Mouse (Mus musculus) hindbrain, embryonic 16.5 days (tissue): ENCODE measurements around the gene Tle6. TPM values are rescaled to one million over a fixed set of nuclear protein-coding genes. Genes with fewer than 3 reads are reported as not detected.
"Not testable (repeated sequence)": the region's sequence is repeated elsewhere in the genome, so short reads cannot be mapped to it uniquely, and the experiment has no call there.

Source experiments
- ATAC-seq: fragments of 200-750 bp; cut with Nextera tagmentation; 2 replicates; pipeline ENCODE4 v1.8.0; 2017; ENCODE audit warnings: moderate TSS enrichment, moderate library complexity
- H3K27ac ChIP-seq: fragments of 300-500 bp; sonication (generic); 2 replicates; pipeline ENCODE4 v1.5.1; 2014; ENCODE audit warnings: low read depth, mild to moderate bottlenecking, control low read depth, low read length, moderate library complexity
- H3K27me3 ChIP-seq: fragments of 300-500 bp; sonication (generic); replicated peaks from 2 replicates; pipeline ENCODE4 v1.6.1; 2014; ENCODE audit warnings: low read length; ENCODE audit not compliant: control insufficient read depth, insufficient read depth
- H3K36me3 ChIP-seq: fragments of 300-500 bp; sonication (generic); 2 replicates; pipeline ENCODE4 v1.6.1; 2014; ENCODE audit warnings: mild to moderate bottlenecking, low read length, moderate library complexity, mixed read lengths; ENCODE audit not compliant: control insufficient read depth, insufficient read depth
- H3K4me1 ChIP-seq: fragments of 300-500 bp; sonication (generic); 2 replicates; pipeline ENCODE4 v1.6.1; 2014; ENCODE audit warnings: low read depth, low read length; ENCODE audit not compliant: control insufficient read depth, insufficient read depth
- H3K4me2 ChIP-seq: fragments of 300-500 bp; sonication (generic); 2 replicates; pipeline ENCODE4 v1.6.1; 2014; ENCODE audit warnings: mild to moderate bottlenecking, low read length, control low read depth, moderate library complexity
- H3K4me3 ChIP-seq: fragments of 300-500 bp; sonication (generic); 2 replicates; pipeline ENCODE4 v1.5.1; 2014; ENCODE audit warnings: mild to moderate bottlenecking, low read length, control low read depth, moderate library complexity
- H3K9ac ChIP-seq: fragments of 300-500 bp; sonication (generic); 2 replicates; pipeline ENCODE4 v1.6.1; 2014; ENCODE audit warnings: low read depth, mild to moderate bottlenecking, control low read depth, low read length, moderate library complexity
- H3K9me3 ChIP-seq: fragments of 300-500 bp; sonication (generic); 2 replicates; pipeline ENCODE4 v1.6.1; 2014; ENCODE audit warnings: mild to moderate bottlenecking, low read length, moderate library complexity; ENCODE audit not compliant: control insufficient read depth
- WGBS: fragments of 180-500 bp; shearing (Covaris S2); extraction: QIAGEN DNeasy Blood & Tissue Kit; methylation state at CpG from one replicate; pipeline ENCODE4 v1.1.7; 2014; 5-methylcytosine and 5-hydroxymethylcytosine counted together
- polyA plus RNA-seq: library from polyadenylated mRNA; unstranded; fragments of >200 nt; fragmentation: Nextera tagmentation; extraction: Ambion mirVana; gene quantifications from 2 replicates; pipeline ENCODE4 v1.2.1, GENCODE M21; 2015

Tle6 gene
- polyA plus RNA-seq, 1 experiment from 2014 or later: 9.0 TPM

DNA sequence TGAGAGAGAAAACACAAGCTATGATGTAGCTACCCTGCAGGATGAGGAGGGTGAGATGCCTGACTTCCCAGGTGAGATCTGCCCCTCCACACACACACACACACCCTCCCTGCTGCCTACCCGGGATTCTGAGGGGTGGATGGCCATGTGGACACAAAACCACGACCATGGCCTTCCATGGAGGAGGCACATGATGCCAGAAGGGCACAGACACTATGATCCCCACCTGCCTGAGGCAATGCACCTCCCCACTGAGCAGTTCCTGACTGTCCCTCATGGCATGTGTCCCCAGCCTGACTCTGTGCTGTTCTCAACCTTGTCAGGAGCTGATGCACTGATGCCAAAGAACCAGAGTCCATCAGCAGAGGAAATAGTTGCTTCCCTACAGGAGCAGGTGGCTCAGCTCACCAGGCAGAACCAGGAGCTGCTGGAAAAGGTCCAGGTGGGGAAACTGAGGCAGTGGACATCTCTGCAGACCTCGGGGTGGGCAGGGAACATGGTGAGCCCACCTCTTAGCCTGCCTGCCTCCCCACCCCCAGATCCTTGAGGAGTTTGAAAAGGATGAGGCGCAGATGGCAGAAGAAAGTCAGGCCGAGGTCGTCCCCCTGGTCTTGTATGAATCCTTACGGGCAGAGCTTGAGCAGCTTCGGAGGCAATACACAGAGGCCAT lies 41.2 kb upstream of the Tle6 start:
- H3K27ac ChIP-seq: no peak overlapping the region

DNA sequence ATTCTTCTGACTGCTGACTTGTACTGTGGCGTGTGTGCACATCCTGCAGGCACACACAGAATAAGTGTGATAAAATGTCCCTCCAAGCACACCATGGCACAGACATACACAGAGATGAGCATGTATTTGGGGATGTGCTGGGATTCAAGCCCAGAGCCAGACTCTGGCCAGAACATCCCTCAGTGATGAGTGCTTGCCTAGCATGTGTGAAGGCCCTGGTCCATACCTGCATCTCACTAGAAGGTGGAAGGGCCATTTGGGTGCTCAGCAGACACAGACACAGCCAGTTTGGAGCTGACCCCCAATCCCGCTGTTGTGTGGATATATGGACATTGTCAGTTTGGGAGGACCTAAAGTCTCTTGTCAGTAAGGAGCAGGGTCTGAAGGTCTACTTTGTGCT lies 40.7 kb upstream of the Tle6 start:
- Histone ChIP-seq H3K27me3 (no peaks in the 10 kb centered on the region), H3K9ac (no peak overlapping the region), H3K4me1 (peaks cover 24% of the 10 kb centered on the region), H3K36me3 (no peaks in the 10 kb centered on the region), H3K27ac (no peak overlapping the region), H3K4me3 (no peak overlapping the region), H3K9me3 (no peaks in the 10 kb centered on the region), H3K4me2 (no peak overlapping the region; the same call in none of the 2 replicates)
- 85% methylated on average over 2 of the region's 2 CpGs for WGBS
- no peak for ATAC-seq

More for the DNA sequence above, 41.2 kb upstream of the Tle6 start:
- peak overlapping the region; percentile 95 for H3K9ac ChIP-seq
- no peaks in the 10 kb centered on the region for H3K36me3 ChIP-seq
- WGBS: 75% methylated on average over 8 of the region's 8 CpGs
- H3K4me1 ChIP-seq: peaks cover 24% of the 10 kb centered on the region
- ATAC-seq: no peak
- H3K9me3 ChIP-seq: no peaks in the 10 kb centered on the region
- peak overlapping the region; percentile 75 for H3K4me3 ChIP-seq
- no peaks in the 10 kb centered on the region for H3K27me3 ChIP-seq
- peak overlapping the region; percentile 92 for H3K4me2 ChIP-seq

DNA sequence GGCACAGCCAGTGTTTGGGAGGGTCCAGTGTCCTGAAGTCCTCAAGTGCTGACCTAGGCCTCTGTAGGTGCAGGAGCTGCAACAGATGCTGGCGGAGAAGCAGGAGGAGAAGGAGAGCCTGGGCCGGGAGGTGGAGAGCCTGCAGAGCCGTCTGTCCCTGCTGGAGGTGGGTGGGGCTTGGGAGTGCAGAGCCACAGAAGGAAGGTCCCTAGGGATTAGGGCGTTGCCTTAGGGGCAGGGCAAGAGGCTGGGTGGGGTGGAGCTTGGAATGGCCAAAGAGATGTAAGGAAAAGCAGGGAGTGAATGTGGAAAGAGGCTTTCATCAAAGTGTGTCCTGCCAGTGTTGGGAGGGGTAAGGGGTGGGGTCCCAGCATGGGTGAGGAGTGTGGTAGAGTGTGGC lies 40.0 kb upstream of the Tle6 start:
- H3K27me3 ChIP-seq, H3K4me2 ChIP-seq, H3K36me3 ChIP-seq, H3K9ac ChIP-seq, H3K9me3 ChIP-seq, H3K4me3 ChIP-seq, ATAC-seq, H3K27ac ChIP-seq: not testable (repeated sequence)
- 48% methylated on average over 4 of the region's 4 CpGs for WGBS
- H3K4me1 ChIP-seq: peaks cover 24% of the 10 kb centered on the region

DNA sequence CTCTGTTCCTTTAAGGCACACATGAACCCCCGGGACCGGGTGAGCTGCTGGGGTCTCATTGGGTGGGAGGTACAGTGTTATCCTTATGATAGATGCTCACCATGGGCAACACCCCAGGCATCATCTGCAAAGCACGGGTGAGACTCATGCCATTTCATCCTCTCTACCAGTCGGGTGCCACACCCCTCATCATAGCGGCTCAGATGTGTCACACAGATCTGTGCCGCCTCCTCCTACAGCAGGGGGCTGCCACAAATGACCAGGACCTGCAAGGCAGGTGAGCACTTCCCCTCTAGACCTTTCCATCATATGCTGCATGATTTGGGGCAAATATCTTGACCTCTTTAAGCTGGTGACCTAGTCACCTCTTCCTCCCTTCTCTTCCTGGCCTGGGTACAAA lies 37.2 kb upstream of the Tle6 start:
- Histone ChIP-seq H3K4me3 (no peak overlapping the region), H3K9me3 (no peaks in the 10 kb centered on the region), H3K9ac (no peak overlapping the region), H3K36me3 (no peaks in the 10 kb centered on the region), H3K27ac (no peak overlapping the region), H3K27me3 (no peaks in the 10 kb centered on the region), H3K4me1 (peaks cover 24% of the 10 kb centered on the region), H3K4me2 (no peak overlapping the region)
- 81% methylated on average over 6 of the region's 6 CpGs for WGBS
- no peak for ATAC-seq

DNA sequence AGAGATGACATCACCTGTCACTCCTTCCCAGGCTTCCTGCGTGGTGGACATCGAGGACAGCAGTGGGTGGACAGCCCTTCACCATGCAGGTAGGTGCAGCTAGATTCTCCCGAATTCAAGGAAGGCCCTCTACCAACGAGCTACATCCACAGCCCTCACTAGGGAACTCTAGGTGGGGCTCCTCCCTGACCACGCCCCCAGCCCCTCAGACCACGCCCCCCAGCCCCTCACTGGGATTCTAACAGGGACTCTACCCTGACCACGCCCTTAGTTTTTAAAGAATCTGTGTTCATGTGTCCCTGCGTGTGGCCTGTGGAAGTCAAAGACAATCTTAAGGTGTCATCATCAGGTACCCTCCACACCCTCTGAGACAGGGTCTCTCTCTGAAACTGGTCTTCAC lies 35.5 kb upstream of the Tle6 start:
- H3K9me3 ChIP-seq: no peaks in the 10 kb centered on the region
- H3K9ac ChIP-seq: no peak overlapping the region
- WGBS: 22% methylated on average over 8 of the region's 8 CpGs
- H3K27me3 ChIP-seq: no peaks in the 10 kb centered on the region
- ATAC-seq: no peak
- H3K36me3 ChIP-seq: no peaks in the 10 kb centered on the region
- H3K27ac ChIP-seq: no peak overlapping the region
- H3K4me1 ChIP-seq: peaks cover 9% of the 10 kb centered on the region
- H3K4me3 ChIP-seq: no peak overlapping the region
- H3K4me2 ChIP-seq: no peak overlapping the region

DNA sequence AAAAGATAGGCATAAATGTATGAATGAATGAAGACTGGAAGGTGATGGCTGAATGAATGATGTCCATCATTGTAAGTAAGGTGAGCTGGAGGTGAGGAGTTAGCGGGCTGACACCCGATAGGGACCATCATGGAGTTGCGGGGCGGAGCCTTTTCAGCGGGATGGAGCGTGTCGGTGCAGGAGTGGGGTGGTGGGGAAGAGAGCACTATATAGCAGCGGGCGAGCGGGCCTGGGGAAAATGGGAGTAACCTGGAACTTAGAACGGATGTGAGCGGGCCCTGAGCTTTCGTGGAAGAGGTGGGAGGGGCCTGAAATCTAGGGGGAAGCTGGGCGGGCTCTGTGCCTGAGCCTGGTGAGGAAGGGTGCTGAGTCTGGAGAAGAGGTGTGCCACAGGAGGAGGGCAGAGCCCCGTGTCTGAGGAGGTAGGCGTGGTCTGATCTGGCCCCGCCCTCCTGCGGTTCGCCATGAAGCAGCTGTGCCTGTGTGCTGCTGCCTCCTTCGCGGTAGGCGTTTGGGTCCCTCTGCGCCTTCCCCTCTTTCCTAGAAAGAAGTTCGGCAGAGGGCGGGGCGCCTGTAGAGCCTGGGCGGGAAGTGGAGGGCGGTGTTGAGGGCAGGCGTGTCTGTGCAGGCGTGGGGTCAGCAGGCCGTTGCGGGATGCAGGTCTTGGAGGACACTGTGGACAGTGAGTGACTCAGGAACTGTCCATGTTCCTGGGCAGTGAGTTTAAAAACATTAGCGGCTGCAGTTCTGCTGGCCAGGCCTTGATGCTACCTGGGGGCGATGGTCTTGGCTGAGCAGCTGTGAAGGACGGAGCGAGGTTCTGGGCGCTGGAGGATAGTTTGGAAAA lies 32.6 kb upstream of the Tle6 start:
- ATAC-seq: peak; percentile 90
- peaks cover 4% of the 10 kb centered on the region; the same call in 1 of the 2 replicates for H3K27me3 ChIP-seq
- peak overlapping the region; percentile 63 for H3K4me2 ChIP-seq
- H3K9me3 ChIP-seq: no peaks in the 10 kb centered on the region
- no peaks in the 10 kb centered on the region for H3K36me3 ChIP-seq
- H3K9ac ChIP-seq: peak overlapping the region; percentile 78
- H3K4me3 ChIP-seq: peak overlapping the region; percentile 57
- H3K27ac ChIP-seq: peak overlapping the region; percentile 72
- WGBS: 3% methylated on average over 37 of the region's 37 CpGs
- peaks cover 3% of the 10 kb centered on the region for H3K4me1 ChIP-seq

DNA sequence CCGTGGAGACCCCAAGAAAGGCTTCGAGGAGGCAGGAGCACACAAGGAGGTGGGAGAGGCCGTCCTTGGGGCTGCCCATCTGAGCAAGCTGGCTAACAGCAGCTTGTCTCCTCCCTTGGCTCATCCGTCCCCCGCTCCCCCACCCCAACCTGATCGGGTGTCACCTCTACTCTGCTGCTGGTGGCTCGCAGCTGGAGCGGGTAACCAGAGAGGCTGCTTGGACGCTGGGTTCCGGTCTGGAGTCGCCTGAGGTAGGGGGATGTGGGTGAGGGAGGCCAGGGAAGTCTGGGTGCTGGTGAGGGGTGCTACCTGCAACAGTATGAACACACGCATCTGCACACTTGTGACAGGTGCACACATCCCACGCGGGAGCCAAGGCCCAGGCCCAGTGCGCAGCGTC lies 27.5 kb upstream of the Tle6 start, which contains the start of gene Ankrd24:
Ankrd24 (plus strand) TSS at position 151 of the 400 bp plus-strand sequence.
- 80% methylated on average over 16 of the region's 16 CpGs for WGBS
- no peaks in the 10 kb centered on the region for H3K9me3 ChIP-seq
- peak within 1 kb of the TSS; percentile 87 for H3K27ac ChIP-seq
- H3K27me3 ChIP-seq: peaks cover 4% of the 10 kb centered on the region; the same call in 1 of the 2 replicates
- H3K4me2 ChIP-seq: peak within 1 kb of the TSS; percentile 93
- peaks cover 19% of the 10 kb centered on the region for H3K4me1 ChIP-seq
- peaks cover 6% of the 10 kb centered on the region for H3K36me3 ChIP-seq
- no peak for ATAC-seq
- H3K9ac ChIP-seq: peak within 1 kb of the TSS; percentile 87
- H3K4me3 ChIP-seq: peak within 1 kb of the TSS; percentile 84

DNA sequence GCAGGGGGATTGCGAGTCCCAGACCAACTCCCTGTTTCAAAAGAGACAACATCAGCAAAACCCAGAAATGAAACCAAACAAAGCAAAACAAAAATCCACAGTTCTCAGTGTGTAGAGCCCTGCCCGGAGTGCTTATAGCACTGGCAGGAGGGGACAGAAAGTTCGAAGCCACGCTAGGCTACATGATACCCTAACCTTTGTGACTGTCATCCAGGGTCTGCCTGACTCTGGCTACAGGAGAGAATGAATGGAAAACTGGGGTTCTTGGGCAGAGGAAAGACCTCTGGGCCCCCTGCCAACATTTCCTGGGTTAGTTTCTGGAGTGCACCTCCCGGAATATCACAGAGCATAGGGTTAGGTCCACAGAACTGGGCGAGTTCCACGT lies 27.0 kb upstream of the Tle6 start:
- 61% methylated on average over 7 of the region's 7 CpGs for WGBS
- Histone ChIP-seq H3K4me1 (peaks cover 16% of the 10 kb centered on the region), H3K4me3 (peak overlapping the region; percentile 84), H3K4me2 (peak overlapping the region; percentile 93), H3K27ac (peak overlapping the region; percentile 87), H3K9ac (peak overlapping the region; percentile 87), H3K9me3 (no peaks in the 10 kb centered on the region), H3K36me3 (peaks cover 6% of the 10 kb centered on the region), H3K27me3 (peaks cover 4% of the 10 kb centered on the region; the same call in 1 of the 2 replicates)
- ATAC-seq: peak; percentile 35
